Mouse (Mus musculus): ENCODE measurements at regions not wholly inside any gene's neighbourhood (a gene's known extent, or its start where the extent isn't known, plus 50 kb on each side); places are given as distances from the start of the nearest gene placed in this dataset.

DNA sequence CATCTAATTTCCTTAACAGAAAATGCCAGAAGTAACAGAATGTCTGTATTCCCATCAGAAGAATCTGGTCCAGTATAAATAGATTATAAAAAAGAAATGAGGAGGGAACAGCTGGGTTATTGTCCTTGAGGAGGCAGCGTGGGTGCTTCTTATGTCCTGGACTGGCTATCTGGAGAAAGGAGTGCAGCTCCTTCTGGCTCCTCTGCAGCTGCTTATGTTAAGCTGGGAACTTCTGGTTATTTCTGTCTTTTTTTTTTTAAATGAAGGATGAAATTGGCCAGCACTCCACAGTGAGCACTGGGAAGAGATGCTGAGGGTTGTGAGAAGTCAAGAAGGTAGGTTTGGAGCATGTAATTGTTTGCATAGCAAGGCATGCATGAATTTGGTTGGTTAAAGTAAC lies 441.5 kb downstream of the Ebf1 start:
- no peak for DNase-seq (ENCODE audit: low spot score)

DNA sequence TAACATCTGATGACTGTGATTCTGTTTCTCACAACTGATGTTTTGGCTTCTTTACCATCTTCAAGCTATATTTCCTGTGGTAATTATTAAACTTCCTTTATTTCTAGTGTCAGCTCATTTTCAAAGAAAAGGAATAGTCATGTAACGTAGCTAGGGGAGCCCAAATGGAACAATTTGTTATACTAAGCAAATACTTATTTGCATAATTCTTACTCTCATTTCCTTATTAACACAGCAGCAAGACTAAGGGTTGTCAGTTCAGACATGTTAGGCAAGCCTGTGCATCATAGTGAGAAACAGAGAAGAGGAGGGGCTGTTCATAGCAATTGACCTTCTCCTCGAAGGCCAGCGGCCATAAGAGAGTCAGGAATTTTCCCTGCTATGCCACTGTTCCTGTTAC lies 449.5 kb downstream of the Ebf1 start:
- no peak for DNase-seq (ENCODE audit: low spot score)

DNA sequence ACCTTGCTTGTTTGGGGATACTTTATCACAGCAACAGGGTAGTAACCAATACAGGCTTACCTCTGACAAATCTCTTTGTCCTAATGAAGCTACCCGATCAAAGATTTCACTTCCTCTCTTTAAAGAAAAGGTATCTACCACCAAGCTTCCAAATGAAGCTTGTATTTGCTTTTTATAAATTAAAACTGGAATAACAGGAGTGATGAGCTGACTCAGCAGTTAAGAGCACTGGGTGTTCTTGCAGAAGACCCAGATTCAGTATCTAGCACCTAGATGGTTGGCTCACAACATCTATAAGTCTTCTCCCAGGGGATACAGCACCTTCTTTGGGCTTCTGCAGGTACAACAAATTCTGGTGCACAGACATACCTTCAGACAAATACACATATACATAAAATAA lies 453.2 kb downstream of the Ebf1 start:
- DNase-seq (ENCODE audit: low spot score), result no peak

DNA sequence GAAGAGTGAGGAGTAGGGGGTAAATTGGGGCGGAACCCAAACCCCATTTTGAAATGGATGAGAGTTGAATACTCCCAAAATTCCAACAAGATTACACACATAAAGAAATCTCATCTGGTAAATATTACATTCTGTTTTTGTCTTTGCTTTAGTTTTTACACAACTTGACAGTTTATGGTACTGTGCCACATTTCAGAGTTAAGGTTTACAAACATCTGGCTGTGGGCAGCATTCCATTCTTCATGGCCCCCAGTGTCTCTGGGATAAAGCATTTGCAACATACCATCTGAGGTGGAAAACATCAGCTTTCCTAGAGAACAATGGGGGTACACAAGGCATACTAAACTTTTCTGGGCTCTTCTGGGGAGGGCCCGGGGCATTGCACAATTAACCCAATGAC lies 454.1 kb downstream of the Ebf1 start:
- DNase-seq (ENCODE audit: low spot score), result no peak

DNA sequence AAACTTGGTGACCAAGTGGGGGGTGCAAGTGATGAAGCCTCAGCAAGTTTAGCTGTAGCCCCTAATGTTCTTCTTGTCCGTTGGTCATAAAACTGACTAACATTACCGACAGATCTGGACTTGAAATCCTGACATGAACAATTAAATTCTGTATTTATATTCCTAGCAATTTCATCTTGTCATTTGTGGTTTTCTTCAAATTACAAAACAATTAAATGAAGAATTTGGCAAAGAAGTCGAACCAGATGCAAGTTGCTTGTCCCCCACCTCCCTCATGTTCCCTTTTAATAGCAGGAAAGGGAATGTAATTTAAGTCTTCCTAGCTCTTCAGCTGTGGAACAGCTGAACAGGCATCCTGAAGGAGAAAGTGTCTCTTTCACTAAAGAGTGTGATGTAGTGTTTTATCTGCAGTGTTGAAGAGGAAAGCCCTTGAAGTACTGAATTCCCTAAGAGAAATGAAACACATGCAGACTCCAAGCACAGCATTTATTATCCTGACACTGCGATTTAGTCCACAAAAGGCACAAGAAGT lies 467.5 kb downstream of the Ebf1 start:
- DNase-seq (ENCODE audit: low spot score), result no peak

DNA sequence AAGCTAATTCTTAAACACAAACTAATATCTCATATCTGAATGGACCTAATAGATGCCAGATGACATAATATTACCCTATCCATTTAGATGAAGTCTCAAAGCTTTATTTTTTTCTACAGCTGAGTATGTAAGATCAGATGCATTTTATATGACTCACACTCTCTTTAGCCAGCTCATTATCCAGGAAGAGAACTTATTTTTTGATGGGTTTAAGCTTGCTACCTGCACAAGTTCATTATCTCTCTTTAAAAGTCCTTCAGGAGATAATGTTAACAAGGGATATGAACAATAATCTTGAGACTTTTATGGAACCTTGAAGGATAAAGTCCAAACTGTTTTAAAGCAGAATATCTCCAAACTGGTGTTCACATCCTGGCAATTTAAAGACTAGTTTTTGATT lies 468.0 kb downstream of the Ebf1 start:
- DNase-seq (ENCODE audit: low spot score), result no peak

DNA sequence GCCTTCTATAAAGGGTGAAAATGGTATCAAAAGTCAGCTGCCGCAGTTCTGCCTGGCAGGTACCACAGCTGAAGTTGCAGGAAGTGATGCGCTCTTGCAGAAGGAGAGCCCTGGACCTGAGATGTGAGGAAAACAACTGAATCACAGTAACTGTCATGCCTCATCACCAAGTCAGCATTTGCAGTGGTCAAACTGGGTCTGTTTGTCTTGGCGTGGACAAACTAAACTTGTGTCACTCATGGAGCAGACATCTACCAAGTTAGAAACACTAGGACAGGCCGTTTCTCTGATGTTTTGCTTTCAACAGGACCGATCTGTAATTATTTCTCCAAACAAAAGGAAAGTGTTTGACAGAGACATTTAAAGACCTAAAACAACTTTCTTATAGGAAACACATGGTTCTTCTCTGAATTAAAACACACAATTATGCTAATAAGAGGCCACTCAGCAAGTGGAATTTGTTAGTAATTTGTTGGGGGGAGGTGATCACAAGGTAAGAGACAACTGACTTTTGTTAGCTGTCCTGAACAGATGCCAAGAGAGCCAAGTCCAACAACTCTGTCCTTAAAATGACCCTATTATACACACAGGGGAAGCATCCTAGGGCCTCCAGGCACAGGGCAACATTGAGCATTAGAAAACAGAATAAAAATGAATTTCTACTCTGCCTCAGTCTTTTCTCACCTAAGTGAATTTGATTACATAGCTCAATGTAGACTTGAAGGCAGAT lies 470.2 kb downstream of the Ebf1 start:
- no peak for DNase-seq (ENCODE audit: low spot score)

DNA sequence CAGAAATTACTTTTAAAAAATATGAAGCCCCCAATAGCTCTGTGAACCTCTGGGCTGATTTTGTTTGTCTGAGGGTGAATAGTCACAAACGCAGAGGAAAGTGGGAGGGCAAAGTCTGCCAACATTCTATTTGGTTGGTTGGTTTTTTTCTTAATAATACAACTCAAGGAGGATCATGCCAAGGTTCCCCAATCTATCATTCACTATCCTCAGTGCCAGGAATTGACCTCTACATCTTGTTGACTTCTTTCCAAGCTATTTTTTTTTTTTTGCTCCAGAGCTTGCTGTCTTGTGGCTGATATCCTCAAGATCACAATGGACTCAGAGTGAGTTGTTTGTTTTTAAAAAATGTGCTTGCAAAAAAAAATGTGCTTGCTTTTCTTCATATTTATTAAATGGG lies 471.2 kb downstream of the Ebf1 start:
- no peak for DNase-seq (ENCODE audit: low spot score)

DNA sequence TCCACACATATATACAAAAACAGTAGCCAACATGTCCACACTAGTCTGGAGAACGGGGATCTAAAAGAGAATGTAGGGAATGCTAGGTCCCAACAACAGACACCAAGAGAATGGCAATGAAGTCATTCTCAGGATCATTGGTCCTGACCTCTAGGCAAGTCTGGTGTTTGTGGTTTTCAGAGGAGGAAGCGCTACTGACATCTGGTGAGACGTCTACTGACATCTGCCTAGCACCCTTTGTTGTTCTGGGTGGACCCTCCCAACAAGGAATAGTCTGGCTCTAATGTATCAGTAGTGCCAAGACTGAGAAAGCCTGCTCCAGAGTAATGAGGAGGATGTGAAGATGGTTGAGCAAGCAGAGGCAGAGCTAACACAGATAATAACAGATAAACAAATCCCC lies 472.4 kb downstream of the Ebf1 start:
- DNase-seq (ENCODE audit: low spot score), result no peak

DNA sequence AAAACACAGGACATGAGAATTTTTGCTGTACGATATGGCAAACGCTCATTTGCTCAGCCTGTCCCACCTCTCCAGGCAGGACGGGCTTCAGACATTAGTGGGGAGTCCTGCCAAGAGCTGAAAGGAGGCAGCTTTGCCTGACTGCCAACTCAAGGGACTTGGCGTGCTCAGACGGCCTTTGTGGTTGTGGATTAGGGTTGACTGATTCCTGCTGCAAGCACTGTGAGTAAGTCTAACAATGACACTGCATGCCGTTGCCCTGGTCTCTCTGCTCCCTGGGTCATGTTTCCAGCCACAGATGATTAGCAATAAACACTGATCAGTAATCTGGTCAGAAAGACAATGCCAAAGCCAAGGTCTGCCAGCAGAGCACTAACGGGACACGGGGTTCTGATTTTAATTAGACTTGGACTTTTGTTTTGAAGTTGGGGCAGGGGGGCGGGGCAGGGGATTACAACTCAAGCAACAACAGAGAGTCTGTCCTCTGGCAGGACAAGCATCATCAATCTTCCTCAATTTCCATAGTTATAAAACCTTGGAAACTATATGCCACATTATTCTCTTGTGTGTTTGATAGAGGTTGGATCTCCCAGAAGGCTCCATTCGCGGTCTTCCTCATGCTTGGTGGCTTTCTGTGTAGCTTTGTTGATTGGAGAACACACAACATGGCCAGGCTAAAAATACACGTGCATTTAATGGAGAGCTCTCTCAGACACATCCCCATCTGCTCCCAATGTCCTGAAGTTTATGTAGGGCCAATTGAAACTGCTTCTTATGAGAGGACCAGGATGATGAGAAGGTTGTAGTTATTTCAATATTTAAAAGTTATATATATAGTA lies 486.6 kb downstream of the Ebf1 start:
- peak; percentile 62 for DNase-seq (ENCODE audit: low spot score)

DNA sequence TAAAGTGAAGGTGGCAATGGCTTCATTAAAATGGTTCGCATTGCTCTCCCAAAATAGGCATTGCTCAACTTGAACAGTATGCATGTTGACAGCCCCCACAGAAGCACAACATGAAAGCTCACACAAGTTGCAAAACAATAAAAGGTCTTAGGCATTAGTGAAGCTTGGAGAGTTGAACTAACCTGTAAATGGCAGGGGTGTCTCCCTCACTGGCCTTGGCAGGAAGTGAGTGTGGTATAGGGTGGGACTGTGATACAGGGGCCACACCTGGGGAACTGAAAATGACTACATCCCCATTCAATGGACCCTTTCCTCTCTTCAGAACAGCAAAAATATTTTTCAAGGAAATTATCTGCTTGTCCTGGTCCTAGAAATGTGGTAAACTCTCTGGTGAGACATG lies 499.6 kb downstream of the Ebf1 start:
- DNase-seq (ENCODE audit: low spot score), result no peak

DNA sequence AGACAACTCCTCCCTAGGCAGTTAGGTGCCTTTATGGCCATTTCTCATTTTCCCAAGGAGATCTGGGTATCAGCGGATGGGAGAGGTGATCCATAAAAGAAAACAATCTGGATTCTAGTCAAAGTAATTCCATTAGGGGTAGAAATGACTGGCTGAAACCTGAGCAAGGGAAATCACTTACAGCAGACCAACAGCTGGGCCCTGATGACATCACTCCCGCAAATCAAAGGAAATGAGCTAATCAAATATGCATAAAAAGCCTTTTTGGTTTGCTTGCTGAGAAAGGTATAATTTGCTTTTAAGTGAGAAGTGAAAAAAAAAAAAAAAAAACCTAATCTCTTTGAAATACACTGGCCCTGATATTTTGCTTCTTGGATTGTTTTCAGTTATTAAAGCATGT lies 506.2 kb downstream of the Ebf1 start:
- no peak for DNase-seq (ENCODE audit: low spot score)

DNA sequence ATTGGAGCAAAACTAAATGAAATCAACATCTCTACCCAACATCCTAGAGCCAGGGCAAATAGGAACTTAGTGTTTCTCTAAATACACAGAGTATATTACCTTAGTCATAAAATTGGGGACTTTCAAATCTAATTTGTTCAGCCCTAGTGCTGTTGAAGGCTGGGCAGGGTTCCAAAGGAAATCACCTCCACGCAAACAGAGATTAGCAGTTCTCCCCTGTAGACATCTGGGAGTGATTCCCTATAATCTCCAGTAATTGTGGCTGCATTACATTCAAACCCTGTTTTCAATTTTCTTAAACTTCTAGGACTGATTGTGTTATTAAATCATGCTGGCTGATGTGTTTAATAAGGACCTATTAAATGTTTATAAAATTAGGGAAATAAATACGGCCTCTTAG lies 519.7 kb downstream of the Ebf1 start:
- no peak for DNase-seq (ENCODE audit: low spot score)

DNA sequence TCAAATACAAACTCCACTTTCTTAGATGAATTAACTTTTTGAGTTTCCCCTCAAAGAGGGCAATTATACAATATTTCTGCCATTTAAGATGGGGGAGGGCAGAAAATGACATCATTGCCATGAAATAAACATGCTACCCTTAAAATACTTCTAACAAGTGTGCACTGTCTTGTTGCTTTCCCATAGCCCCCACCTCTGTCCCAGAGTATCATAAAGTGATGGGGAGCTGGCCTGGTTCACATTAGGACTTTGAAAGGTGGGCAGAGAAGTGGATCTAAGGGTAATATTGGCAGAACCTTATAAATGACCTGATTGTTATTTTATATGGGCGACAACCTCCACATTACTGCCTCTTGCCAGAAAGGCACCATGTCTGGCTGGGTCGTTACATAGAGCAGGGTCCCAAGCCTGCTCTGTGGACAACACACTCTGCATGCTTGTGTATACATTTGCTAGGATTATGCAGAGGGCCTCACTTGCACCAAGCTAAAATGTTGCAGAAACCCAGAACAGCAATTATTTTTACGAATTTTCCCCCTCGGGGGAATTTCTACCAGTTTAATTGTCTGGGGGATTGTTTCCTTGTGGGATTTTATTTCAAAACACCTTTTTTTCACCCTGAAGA lies 521.3 kb downstream of the Ebf1 start:
- DNase-seq (ENCODE audit: low spot score), result no peak

DNA sequence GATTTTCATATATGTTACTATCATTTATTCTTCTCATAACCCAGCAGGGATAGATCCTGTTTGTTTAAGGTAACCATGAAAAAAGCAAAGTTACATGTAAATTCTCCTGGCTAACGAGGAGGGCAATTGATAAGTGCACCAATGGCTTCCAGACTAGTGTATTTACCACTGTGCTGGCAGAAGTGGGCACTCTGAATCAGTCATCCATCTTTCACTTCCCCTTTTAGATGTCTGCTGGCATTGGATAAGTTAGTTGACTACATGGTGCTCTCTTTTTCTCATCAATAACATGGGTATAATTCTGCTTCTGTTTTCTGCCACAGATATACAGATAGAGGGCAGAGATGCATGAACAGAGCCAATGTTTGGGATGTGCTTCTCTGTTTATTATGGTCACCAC lies 523.4 kb downstream of the Ebf1 start:
- DNase-seq (ENCODE audit: low spot score), result no peak

DNA sequence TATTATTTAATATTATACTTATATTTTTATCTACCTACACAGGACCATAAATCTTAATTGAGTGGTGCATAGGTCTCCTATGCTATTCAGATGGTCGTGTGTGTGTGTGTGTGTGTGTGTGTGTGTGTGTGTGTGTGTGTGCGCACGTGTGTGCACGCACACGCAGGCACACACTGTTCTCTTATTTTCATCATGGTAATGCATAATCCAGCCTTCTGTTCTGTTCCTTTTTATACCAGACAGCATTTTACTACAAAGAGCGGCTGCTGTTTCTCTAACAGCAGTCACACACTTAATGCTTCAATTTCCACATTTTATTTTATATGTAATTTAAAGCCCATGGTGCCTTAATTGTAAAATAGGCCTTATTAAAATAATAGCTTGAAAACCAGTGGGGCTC lies 537.0 kb downstream of the Ebf1 start:
- DNase-seq (ENCODE audit: low spot score), result no peak

DNA sequence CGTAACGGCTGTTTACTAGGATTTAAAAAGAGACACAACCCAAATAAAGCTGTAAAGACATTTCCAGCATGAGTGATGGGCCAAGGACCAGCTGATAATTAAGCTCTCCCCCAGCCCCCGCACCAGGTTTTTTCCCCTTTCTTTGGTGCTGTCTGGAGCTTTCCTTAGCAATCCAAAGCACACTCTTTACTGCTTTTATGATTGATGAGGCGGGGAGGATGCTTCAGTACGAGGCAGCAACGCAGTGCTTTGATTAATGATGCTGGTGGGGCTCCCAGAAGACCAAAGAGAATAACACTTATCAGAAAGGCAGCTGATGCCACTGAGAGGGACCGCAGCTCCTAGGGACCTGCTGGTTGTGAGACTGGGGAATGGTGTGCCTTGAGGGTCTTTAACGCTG lies 537.4 kb downstream of the Ebf1 start:
- DNase-seq (ENCODE audit: low spot score), result no peak

DNA sequence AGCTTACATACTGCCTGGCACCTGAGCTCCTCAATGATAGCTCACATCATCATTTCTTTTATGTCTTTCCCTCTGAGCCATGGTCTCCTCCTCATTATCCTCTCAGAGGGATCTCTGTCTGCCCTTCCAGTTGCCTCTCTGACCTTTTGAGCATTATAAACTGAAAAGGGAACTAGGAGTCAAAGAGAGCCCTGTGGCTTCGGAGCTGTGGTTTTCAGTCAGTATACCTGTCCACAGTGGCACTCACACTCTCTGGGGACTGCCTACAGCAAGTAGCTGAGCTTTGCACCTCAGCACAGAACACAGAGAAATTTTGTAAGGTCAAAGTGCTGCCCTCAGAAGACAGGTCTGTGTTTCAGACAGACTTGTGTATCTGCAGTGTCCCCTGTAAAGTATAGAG lies 538.7 kb downstream of the Ebf1 start:
- DNase-seq (ENCODE audit: low spot score), result no peak

DNA sequence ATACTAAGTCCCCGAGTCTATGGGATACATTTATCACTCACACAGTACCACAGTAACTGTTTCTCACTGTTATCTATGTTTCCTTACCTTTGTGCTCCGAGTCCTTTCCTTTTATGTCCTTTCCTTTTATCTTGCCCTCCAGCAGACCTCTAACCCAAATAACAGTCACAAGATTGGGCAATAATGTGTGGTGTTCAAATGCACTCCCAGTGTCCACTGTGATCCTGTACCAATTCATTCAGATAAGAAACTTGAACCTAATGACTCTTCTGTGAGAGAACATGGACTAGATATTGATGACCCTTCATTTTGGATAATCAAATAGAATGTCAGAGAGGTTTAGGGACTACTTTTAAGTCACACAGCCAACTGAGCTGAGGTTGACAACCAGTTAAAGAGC lies 541.2 kb downstream of the Ebf1 start:
- DNase-seq (ENCODE audit: low spot score), result no peak

DNA sequence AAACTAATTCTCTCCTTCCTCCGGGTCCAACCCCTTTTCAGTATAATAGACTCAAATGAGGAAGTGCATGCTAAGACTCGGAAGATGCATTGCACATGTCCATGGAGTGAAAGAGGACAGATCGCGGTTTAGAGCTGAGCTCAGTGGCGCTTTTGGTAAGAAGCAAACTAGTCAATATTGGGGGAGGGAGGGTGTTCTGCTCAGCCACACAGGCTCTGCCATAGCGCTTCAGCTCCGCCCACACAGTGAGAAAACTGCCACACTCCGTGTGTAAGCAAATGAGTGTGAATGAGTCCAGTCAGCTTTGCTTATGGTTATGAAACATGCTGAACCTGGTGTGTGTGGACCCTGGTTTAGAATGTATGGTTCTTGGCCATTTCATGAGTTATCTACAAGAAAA lies 543.8 kb downstream of the Ebf1 start:
- DNase-seq (ENCODE audit: low spot score), result no peak

DNA sequence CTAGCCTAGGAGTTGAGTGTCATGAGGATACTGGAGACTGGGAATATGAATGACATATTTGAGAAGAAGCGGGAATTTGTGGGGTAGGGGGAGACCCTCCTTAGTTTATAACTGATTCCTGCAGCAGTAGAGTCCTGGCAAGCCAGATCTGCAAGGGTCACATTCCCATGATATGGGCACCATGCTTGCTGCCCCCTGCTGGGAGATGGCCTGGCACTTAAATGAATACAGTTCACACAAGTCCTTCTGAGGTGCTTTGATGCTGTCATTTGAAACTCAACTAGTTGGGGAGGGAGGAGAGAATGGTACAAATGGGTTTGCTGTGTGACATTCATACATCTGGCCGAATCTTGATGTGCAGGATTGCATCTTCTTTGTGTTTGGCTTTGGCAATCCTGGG lies 556.4 kb downstream of the Ebf1 start:
- no peak for DNase-seq (ENCODE audit: low spot score)

DNA sequence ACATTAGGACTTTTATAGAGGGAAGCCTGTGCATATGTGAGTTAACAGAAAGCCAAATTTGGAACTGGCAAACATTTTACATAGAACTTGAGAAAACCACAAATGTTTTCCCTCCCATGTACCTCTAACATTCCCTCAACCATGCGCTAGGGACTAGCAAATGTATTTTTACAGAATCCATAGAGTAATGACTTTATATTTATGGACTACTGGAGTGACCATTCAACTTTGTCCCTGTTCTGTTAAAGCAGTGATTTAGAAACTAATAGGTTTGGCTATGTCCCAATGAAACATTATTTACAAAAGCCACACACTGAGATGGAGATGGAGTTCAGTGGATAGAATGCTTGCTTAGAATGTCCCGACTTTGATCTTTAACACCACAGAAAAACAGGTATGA lies 557.0 kb downstream of the Ebf1 start:
- DNase-seq (ENCODE audit: low spot score), result no peak

Measured in ovary, adult 18-20 months (tissue).